Mouse (Mus musculus): ENCODE measurements around the gene Hnf1b.

Gene Hnf1b

DNA sequence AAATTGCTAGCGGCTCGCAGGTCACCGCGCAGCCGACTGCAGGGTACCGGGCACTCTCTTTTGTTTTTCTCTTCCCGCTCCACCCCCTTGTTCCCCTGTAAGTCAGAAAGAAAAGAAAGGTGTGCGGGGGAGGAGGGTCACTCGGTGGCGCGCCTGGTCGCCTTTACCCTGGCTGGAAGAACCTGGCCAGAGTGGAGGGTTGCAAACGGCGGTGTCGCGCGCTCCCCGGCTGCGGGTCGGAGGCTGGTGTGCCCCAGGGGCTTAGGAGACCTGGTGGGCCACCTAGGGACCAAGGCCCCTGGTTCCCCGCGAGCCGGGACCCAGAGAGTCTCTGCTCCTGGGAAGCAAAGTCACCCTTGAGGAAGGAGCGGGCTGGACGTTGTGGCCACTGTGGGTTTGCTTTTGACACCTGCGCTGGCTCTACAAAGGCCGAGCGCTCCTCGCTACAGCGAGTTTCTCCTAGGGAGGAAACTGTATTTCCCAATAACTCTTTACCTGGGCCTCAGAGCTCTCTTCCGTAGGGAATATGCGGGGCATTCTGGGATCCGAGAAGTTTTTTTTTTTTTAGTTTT, 3.4 kb downstream of the Hnf1b start:
- DNase-seq = peak; percentile 5 to 6

DNA sequence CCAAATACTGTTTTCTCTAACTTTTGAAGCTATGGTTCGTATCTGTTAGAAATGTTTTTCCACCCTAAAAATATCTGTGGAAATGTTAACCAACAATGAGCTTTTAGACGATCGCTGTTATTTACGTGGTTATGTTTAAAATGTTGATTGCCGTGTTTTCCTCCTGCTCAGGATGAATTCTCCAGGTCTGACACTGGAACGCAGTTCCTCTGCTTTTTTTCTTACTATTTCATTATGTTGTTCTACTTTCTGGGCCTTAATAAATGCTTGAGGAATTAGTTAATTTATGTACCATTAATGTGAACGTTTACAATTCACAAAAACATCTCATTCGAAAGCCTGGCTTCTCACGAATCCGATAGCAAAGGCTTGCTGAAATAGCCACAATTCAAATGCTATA, 4.2 kb downstream of the Hnf1b start:
- no peak for DNase-seq

DNA sequence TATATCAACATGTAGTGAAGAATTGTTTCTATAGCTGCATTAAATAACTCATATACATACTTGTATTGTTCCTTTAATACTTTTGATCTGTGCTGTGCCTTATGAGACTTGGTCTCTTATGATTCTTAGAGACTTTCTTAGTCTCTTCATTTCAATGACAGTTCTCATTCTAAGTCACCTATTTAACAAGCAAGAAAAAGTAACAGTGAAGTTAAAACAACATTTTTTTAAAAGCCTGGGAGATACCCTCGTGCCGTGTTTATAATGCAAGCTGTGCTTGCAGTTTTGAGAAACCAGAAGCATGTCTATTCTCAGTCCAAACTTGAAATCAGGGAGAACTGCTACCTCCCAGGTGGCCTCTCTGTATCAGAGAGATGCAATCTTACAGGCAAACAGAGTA, 4.8 kb downstream of the Hnf1b start:
- no peak for DNase-seq

DNA sequence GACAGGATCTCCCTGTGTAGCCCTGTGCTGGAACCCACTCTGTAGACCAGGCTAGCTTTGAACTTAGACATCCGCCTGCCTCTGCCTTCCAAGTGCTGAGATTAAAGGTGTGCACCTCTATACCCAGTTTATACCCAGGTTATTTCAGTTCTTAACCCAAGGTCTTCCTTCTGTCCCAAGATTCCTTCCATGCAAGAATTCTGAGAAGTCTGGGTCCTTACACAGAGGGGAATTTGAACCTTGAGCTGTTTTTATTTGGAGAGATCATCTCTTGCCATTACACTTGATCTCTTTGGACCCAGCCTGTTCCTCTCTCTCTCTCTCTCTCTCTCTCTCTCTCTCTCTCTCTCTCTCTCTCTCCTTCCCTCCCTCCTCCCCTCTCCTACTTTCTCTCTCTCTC, 7.4 kb downstream of the Hnf1b start:
- DNase-seq = no peak

DNA sequence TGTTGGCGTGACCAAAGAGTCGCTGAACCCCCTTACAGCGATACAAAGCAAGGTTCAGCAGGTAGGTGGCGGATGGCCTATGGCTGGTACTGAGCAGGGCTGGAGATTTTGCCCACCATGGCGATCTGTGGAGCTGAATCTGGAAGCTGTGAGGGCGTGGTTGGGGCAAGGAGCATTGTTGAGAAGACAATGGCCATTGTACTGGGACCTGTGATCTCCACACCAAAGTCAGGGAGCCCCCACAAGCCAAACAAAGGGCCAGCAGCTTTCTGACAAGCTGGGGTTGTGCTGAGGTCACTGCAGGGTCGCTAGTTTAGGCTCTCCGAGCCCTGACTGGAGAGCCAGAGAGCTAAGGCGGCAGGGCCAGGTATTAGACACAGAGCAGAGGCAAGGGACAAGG, 15.4 kb downstream of the Hnf1b start:
- no peak for DNase-seq

DNA sequence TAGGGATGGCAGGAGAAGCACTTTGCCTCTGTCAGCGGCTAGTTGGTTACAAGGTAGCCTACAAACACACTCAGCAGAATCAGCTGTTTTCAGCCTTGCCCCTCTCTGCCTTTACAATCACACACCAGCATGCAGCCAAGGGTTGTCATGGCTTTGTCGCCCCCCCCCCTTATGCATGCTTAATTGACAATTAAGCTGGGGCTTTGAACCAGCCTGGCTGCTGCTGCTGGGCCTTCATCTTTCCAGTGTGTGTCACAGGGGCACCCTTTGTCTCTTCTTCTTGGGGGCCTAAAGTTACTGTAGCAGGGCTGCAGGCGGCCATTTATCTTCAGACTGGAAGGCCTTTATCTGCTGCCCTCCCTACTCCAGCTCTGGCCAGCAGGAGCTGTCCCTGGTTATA, 17.7 kb downstream of the Hnf1b start:
- no peak for DNase-seq

DNA sequence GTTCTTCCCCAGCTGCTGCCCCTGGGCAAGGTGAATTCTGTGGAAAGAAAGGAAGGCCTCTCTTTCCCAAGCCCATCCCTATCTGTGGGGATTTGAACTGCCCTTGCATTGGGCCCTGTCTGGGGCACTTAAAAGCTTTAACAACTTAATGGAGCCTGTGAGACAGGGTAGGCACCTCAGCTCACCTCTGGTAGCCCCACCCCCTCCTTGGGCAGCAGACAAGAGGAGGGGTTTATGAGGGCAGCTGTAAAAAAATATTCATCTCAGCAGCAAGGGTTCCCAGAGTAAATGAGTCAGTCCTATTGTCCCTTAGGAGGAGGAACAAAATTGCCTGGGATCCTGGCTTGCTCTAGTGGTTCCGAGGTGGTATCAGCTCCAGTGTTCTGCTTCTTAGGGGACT, 19.3 kb downstream of the Hnf1b start:
- DNase-seq = no peak

DNA sequence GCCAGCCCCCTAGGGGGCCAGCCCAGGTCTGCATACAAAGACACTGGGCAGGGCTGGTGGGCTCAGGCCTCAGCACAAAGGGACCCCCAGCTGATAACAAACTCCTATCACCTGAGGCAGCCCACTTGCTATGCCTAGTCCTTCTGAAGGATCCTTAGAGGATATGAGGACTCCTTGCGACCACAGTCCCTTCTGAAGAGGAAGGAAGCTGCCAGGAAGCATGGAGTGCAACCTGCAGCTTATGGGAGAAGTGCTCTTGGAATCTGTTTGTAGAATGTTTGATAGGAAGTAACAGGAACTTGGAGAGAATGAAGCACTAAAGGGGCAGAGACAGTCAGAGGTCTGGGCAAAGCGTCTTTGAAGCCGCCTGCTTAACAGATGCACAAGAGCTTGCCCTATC, 19.8 kb downstream of the Hnf1b start:
- DNase-seq = no peak

DNA sequence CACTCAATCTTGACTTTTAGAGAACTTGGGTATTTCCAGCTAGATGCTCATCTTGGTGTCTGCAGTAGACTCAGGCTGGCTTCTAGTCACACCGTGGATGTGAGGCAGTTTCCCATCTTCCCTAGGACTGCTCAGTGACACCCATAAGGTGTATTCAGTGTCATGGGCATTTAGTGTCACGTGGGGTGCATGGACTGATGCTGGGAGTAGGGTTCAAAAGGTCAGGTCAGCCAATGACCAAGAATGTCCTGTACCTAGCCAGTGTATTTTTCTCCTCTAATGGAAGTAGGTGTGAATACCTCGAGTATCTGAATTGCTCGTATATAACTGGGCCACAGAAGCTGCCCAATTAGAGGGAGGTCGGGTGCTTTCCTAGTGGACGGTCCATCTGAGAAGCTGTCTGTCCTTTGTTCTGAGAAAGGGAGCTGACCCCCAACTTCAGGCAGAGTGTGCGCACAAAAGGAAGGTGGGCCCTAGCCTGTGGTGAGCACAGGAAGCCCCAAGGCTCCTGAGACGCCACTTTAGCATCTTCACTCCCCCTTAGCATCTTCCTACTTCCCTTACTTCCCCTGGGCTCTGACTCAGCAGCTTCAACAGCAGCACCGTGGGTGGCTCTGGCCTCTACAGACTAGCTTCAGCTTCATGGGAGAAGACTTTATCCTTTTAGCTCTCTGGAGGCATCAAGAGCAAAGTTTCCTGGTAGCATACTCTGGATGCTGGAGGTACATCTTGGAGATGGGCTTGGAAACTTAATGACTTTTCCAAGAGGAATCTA, 22.1 kb downstream of the Hnf1b start:
- no peak for DNase-seq

DNA sequence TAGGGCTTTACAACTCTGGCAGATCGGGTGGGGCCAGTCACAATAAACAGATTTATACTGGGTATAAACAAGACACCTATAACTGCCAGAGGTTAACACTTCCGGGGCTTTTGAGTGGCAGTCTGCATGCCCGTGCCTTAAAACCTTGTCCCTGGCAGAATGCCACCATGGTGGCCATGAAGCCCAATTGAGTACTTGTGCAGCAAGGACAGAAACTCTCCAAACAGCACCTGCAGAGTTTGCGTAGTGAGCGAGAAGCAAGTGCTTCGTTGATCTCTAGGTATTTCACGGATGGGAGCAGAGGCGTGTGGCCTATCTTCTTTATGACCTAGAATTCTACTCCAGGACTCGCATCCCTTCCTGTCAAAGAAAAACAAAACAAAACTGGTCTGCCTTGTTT, 23.6 kb downstream of the Hnf1b start:
- no peak for DNase-seq

DNA sequence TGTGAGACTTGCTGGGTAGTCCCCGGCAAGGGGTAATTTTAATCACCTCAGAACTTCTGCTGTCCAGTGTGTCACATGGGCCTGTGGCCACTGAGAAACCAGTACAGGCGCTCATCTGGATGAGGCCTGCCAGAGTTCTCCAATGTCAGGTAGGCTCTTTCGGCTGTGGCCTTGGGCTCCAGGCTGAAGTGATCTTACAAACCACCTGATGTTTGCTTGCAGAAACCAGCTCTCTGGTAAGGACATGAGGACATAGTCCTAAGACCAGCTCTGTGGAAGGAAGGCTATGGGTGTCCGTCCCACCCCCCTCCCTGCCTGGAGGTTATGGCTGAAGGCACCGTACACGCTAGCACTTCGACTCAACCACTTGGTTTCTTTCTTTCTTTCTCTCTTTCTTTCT, 26.8 kb downstream of the Hnf1b start:
- no peak for DNase-seq

DNA sequence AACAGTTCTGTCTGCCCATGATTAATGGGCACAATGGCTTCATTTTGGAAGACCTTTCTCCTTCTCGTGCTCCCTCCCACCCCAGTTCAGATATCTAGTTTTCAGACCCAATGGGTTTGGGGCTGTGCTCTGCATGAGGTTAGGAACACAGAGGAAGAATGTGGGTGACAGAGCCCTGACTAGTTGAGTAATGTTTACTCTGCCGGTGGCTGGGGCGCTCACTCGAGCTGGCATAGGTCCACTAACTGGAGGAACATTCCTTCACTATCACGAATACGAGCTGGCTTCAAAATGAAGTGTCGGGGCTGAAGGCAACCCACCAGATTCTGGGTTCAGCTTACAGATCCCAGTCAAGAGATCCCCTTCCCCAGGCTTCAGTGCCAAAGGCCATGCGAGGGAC, 27.9 kb downstream of the Hnf1b start:
- DNase-seq = no peak

DNA sequence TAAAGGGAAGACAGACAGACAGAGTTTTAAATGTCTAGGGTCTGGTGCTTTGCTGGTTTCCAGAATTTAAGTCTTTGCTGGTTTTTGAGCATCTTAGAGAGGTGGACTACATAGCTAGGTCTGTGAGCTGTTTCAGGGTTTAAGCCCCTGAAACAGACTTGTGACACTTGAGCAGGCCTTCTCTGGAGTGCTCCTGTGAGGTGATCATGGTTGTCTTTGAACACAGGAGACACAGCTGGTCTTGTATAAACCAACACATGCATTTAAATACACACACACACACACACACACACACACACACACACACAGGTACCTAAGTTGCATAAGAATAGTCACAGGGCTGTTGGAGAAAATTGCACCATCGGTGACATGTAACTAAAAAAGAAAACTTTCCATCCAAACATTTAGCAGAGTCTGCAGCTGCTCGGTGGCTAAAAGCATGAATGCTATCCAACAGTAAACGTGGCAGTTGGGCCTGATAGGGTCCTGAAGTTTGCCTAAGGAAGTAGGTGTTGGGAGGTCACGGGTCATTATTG, 28.6 kb downstream of the Hnf1b start:
- DNase-seq = no peak

DNA sequence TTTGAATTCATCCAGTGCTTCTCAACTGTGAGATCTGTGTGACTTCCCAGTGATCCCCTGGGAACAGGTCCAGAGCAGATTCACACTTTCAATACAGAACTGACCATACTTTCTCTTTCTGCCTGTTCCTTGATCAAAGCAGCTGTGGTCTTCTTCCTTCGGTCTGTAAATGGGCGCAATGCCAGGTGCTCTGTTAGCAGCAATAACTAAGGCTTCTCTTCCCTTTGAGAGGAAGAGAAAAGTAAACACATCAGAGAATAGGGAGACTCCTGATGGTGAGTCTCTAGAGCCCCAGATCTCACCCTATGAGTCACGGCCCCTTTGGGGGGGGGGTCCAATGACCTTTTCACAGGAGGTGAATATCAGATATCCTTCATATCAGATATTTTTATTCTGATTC, 29.3 kb downstream of the Hnf1b start:
- no peak for DNase-seq

DNA sequence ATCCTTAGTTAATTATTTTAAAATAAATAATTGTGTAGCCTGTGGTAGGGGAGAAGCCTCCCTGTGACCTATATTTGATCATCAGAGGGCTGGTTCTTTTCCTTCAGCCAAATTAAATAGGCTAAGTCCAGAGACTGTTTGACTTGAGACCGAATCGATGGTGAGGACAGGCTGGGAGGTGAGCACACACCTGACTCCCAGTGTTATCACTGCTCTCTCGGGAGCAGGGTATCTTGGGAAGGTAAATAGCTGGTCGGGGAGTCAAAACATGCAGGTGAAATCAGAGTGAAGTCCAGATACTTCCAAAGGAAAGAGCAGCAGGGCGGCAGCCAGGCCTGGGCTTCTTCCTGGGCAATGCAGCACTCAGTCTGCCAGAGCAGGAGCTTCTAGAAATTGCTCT, 31.6 kb downstream of the Hnf1b start:
- no peak for DNase-seq

DNA sequence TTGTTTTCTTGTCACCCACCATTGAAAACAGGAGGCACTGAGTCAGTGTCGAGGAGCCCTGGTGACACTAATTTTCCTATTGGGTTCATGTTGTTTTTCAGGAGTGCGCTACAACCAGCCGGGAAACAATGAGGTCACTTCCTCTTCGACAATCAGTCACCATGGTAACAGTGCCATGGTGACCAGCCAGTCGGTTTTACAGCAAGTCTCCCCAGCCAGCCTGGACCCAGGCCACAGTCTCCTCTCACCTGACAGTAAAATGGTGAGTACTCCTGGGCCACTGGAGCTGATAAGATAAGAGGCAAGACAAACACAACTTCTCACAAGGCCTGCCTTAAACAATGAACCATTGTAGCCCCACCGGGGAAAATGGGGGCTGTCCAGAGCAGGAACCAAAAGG, 32.7 kb downstream of the Hnf1b start:
- no peak for DNase-seq

DNA sequence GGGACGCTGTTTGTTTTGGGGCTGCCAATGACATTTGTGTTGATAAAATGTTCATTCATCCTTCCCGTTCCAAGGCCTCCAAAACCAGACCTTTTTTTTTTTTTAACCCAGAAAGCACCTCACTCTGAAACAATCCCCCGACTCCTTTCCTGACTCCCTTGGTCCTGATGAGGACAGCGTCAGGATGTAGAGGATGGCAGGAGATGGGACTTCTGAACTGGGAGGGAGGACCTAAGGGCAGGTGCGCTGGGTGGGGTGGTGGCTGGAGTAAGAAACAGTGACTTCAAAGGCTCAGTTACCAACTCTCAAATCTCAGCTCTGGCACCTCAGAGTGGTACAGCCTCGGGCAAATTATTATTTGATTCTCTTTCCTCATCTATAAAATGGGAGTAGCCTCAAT, 33.2 kb downstream of the Hnf1b start:
- no peak for DNase-seq

DNA sequence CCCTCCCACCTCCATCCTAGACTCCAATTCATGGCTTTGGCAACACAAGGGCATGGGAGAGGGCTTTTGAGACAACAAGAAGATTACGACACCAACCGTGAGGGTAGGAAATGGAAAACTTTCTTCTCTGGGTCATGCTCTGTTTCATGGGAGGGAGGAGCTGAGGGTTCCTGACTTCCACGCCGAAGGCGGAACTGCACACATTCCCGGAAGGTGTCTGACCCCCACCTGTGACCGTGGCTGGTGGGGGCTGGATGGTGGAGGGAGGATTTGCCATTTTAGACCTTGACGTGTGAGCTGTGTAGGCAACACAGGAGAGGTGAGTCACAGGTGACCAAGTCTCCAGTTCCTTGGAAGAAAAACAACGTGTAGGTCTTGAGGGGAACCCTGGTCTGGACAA, 33.9 kb downstream of the Hnf1b start:
- DNase-seq = no peak

DNA sequence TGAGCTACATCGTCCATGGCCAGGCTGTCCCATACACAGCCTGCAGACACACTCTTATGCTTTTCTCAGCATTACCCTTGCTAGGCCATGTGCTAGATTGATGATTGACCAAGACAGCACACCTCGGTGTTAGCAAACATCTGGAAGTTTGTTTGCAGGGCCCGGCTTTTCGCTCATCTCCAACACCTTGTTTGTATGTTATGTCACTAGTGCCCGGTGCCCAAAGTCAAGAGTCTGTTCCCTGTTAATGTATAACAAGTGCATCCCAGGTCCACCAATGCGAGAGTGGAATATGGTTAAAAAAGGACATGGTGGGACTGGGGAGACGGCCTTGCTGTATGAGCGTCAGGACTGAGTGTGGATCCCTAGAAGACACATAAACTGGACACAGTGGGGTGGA, 35.3 kb downstream of the Hnf1b start:
- DNase-seq = no peak

DNA sequence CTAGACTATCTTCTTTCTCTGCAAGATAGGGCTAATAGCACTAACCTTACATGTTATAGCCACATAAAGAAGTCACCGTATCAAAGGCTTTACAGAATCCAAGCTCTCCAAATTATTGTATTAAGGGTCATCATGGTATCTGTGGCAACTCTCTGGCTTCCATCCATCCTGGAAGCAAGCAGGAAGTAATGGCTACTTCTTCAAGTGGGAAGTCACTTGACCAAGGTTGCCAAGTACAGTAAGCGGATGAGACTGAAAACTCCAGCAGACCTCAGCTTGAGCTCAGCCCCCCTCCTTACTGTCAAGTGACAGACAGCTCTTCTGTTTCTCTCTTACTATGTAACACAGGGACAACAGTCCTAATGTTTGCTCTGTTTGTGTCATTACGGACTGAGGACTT, 36.9 kb downstream of the Hnf1b start:
- DNase-seq = no peak

DNA sequence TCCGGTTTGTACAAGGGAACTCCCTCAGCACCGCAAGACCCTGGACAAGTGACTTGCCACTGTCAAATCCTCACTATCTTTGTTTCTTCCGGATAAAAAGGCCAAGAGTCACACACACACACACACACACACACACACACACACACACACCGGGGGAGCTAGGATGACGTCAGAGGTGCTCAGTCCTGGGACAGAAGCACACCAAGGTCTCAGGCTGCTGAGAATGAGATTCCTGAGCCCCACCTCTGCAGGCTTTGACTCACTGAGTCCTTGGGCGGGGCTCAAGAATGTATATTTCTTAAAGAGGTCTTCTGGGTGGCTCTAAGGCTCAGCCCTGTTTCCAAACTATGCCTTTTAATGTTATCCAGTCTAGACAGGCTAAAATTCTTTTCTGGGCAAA, 41.5 kb downstream of the Hnf1b start:
- no peak for DNase-seq

DNA sequence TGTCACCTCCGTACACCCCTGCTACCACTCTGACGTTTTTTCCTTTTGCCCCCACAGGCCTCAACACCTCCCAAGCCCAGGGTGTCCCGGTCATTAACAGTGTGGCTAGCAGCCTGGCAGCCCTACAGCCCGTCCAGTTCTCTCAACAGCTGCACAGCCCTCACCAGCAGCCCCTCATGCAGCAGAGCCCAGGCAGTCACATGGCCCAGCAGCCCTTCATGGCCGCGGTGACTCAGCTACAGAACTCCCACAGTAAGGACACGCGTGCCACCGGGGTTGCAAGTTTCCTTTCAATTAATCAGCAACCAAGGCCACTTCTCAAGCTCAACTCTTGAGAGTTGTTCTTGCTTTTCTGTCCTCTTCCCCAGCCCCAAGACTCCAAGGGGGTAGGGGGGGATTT, 43.5 kb downstream of the Hnf1b start:
- DNase-seq = no peak

DNA sequence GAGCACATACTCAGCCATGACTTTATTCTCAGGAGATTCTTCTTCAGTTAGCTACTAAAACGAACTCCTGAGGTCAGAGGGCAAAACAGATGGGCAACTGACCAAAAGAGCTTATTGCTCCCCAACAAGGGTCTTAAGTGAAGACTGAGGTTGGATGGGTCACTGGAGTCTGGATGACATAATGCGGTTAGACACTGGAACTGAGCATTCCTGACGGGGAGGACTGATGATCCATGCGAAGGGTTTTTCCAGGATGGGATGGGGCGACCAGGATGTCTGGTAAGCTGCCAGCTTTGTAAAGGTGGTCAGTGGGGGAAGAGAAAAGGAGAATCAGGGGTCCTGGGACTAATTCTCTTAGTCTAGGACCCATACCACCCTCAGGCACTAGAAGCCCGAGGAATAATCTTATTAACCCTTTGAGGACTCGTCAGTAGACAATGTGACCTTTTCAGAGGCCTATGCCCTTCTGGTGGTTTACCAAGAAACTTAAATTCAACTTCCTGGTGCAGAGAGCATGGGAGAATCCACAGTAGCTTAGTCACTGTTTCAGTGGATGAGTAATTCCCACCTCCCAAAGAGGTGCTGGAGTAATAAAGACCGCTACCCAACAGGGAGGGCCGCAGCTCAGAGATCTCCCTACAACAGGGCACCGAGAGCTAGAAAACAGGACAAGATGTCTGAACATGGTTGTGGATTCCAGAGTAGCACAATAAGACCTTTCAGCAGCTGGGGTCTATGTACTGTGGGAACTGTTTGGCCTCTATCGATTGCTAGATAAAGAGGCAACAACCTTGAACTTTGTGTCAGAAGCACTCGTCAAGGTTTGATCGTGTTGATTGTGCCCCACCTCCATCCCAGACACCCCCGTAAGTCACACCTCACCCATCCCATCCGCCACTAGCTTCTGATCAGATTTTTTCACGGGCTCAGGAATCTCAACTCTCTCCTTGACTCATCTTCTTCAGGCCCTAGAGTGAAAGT, 46.9 kb downstream of the Hnf1b start:
- no peak for DNase-seq

DNA sequence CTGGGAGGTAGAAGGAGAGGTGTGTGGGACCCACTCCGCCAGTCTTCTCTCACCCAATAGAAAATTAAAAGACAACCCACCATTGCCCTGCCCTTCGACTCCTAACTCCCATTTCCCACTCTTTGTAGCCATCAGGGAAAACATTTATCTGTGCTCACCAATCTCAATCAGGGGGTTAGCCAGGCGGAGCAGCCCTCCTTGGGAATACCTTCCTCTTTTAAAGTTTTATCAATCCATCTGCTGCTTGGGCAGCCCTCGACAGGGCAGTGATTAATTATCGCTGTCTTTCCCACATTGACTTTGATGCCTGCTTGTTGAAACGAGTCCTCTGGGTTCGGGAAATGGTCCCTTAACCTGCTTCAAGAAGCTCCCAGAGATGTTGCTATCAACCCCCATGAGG, 47.7 kb downstream of the Hnf1b start:
- no peak for DNase-seq

All from cerebellum, postnatal 25 days (tissue).